Mouse (Mus musculus) ZHBTc4 (cell line): ENCODE results near the gene Pilra.

Source experiments
- DNase-seq: peaks from one replicate; pipeline ENCODE4 v3.0.0-alpha.2; 2011; ENCODE audit warnings: low read depth, low spot score

Gene Pilra

GRCm38 (mm10) chr5:137779053-137779933 is 56.8 kb downstream of the Pilra start:
- peak; percentile 65 for DNase-seq

- DNase-seq, result peak; percentile 99
Observed at GRCm38 (mm10) chr5:137778635-137779034, 57.4 kb downstream of the Pilra start, which contains the start of gene Ppp1r35. TSS of gene Ppp1r35 (plus strand) at chr5:137778849.

- no peak for DNase-seq
Observed at GRCm38 (mm10) chr5:137777267-137777845, 58.7 kb downstream of the Pilra start.

GRCm38 (mm10) chr5:137776408-137776918 is 59.6 kb downstream of the Pilra start:
- DNase-seq, result peak; percentile 83

- no peak for DNase-seq
Observed at GRCm38 (mm10) chr5:137775587-137776290, 60.3 kb downstream of the Pilra start.

- DNase-seq, result no peak
Observed at GRCm38 (mm10) chr5:137772755-137773154, 63.3 kb downstream of the Pilra start.
